Mouse (Mus musculus): Measurements from ENCODE around the gene Nt5dc2.

Gene Nt5dc2

GRCm38 (mm10) chr14:31130236-31131220, at the start of gene Nt5dc2:
Gene Nt5dc2 (plus strand): TSS chr14:31131053.
- no peak; the same call in 1 of the 2 replicates for TF ChIP-seq GATA4 (IDR thresholded peaks at IDR 0.05; ENCODE audit: insufficient replicate concordance, low read length)

DNA sequence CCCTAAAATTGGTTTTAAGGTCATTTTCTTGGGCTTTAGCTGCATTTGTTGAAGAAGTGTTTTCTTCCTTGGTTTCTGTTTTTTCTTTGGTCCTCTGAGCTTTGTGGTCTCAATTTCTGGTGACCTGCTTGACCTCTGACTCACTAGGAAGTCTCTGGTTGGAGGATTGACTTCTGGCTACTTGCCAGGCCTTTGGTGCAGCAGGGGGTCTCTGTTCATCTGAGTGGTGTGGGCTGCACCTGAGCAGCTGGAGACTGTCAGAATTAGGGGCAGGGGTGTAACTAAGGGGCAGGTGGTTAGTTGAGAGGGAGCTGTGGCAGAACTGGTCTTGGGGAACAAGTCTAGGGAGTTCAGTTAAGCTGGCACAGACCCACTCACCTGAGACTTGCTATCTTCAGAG, 49.7 kb upstream of the Nt5dc2 start:
- TF ChIP-seq GATA4 (IDR thresholded peaks at IDR 0.05; ENCODE audit: insufficient replicate concordance, low read length) = no peak

DNA sequence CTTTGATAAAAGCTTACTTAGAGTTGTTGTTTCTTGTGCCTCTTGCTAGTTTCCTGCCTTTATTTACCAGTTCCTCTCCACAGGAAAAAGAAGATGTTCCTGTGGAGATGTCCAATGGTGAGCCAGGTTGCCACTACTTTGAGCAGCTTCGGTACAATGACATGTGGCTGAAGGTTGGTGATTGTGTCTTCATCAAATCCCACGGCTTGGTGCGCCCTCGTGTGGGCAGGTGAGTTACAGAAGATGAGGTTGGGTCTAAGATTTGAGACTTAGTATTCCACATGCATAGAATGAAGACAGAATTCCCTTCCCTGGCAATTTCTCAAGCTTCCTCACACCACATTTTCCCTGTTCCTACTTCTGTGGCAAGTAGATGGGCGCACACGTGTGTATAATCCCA, 43.4 kb upstream of the Nt5dc2 start:
- no peak for TF ChIP-seq GATA4 (IDR thresholded peaks at IDR 0.05; ENCODE audit: insufficient replicate concordance, low read length)

GRCm38 (mm10) chr14:31088515-31088914, 42.3 kb upstream of the Nt5dc2 start:
- TF ChIP-seq GATA4 (IDR thresholded peaks at IDR 0.05; ENCODE audit: insufficient replicate concordance, low read length) = no peak

DNA sequence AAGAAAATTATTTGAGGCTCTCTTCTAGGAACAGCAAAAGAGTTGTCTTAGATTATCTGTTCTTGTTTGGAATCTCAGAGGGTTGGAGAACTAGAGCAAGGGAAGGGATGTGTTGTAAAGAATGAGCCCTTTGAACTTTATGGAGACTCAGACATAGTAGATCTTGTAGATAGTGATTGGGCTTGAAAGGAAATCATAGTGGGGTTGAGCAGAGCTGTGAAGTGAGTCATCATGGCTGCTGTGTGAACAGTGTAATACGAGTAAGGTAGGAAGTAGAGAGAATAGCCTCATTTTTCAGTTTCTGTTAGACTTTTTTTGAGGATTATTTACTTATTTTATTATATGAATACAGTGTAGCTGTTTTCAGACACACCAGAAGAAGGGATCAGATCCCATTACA, 40.9 kb upstream of the Nt5dc2 start:
- TF ChIP-seq GATA4 (IDR thresholded peaks at IDR 0.05; ENCODE audit: insufficient replicate concordance, low read length) = no peak

- no peak for TF ChIP-seq GATA4 (IDR thresholded peaks at IDR 0.05; ENCODE audit: insufficient replicate concordance, low read length)
Measured at GRCm38 (mm10) chr14:31105156-31105555, 25.7 kb upstream of the Nt5dc2 start.

- TF ChIP-seq GATA4 (IDR thresholded peaks at IDR 0.05; ENCODE audit: insufficient replicate concordance, low read length) = peak; percentile 24; the same call in 1 of the 2 replicates
Measured at GRCm38 (mm10) chr14:31110613-31111012, 20.2 kb upstream of the Nt5dc2 start.

DNA sequence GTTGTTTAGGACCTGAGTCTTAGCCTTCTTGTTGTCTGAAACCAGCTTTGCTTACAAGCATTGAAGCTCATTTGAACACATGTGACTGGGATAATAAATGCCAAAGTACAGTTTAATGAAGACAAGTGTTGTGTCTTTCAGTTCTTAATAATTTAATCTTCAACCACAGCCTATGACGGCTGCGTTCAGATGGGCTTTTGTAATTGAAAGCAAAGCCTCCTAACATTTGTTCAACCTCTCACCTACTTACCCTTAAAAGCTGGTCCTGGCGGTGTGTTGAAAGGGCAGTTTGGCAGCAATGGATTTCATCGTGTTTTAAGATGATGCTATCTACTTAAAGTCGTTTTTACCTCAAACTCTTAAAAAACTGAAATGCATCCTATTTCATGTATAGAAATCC, 18.7 kb upstream of the Nt5dc2 start:
- no peak for TF ChIP-seq GATA4 (IDR thresholded peaks at IDR 0.05; ENCODE audit: insufficient replicate concordance, low read length)

GRCm38 (mm10) chr14:31114011-31114410, 16.8 kb upstream of the Nt5dc2 start:
- TF ChIP-seq GATA4 (IDR thresholded peaks at IDR 0.05; ENCODE audit: insufficient replicate concordance, low read length) = no peak

DNA sequence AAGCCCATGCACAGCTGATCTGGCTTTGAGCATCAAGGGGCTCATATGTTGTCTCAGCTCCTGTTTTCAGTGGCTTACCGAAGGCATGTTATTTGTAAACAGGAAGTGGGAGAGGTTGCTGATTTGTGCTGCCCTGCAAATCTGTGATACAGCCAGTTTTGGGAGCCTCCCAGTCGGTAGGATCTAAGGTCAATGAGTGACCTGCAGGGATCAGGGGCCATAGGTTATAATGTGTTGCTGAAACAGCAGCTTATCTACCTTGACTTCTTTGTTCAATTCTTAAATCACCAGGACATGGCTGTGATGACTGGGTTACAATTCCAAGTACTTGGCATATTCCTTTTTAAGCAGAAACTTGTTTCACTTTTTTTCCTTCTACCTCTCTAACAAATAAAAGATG, 15.3 kb upstream of the Nt5dc2 start:
- peak; percentile 61; the same call in 1 of the 2 replicates for TF ChIP-seq GATA4 (IDR thresholded peaks at IDR 0.05; ENCODE audit: insufficient replicate concordance, low read length)

GRCm38 (mm10) chr14:31125106-31126075, 5.5 kb upstream of the Nt5dc2 start:
- TF ChIP-seq GATA4 (IDR thresholded peaks at IDR 0.05; ENCODE audit: insufficient replicate concordance, low read length) = no peak

DNA sequence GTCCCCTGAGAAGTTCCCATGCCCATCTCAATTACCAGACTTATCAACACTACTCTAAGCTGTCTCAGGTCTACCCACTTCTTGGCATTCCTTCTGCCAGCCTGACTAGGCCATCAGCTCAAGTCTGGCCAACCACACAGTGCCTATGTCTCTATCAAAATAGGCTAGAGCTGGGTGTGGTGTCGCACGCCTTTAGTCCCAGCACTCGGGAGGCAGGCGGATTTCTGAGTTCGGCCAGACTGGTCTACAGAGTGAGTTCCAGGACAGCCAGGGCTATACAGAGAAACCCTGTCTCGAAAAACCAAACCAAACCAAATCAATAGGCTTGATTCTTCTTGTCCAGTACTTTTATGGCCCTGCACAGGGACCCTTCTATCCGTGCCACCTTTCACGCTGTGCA, 4.0 kb upstream of the Nt5dc2 start:
- TF ChIP-seq GATA4 (IDR thresholded peaks at IDR 0.05; ENCODE audit: insufficient replicate concordance, low read length) = no peak

GRCm38 (mm10) chr14:31128101-31128825, 2.6 kb upstream of the Nt5dc2 start:
- no peak for TF ChIP-seq GATA4 (IDR thresholded peaks at IDR 0.05; ENCODE audit: insufficient replicate concordance, low read length)

DNA sequence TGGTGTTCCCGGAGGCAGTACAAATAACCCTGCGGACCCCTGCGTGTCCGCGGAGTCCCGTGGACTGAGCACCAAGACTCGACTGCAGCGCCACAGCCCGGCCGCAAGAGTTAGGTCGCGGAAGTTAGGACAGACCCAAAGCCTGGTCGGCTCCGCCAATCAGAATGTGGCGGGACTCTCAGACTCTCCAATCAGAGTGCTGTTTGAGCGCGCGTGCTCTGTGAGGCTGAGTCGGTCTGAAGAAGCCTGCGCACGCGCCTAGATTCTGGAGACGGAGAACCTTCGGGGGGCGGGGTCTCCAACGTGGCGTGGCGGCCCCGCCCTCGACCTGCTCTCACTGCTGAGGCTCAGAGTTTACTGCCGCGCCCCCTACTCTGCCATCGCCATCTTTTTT, 2.0 kb upstream of the Nt5dc2 start, which contains the start of gene Smim4:
Gene Smim4 (minus strand): TSS at position 131 of the 394 bp plus-strand sequence.
- TF ChIP-seq GATA4 (IDR thresholded peaks at IDR 0.05; ENCODE audit: insufficient replicate concordance, low read length) = peak; percentile 24; the same call in 1 of the 2 replicates
